Mouse (Mus musculus): ENCODE measurements around the gene Pls1. TPM values are rescaled to one million over a fixed set of nuclear protein-coding genes. Genes with fewer than 3 reads are reported as not detected.

Gene Pls1
- polyA plus RNA-seq, 1 experiment from 2014 or later: 3.8 TPM

Other genes starting within 250 kb of the Pls1 start
- gene Pcolce2, start 207.7 kb downstream of the Pls1 start, polyA plus RNA-seq (2016; fragmentation: Nextera tagmentation; extraction: Ambion mirVana): 2.1 and 2.5 TPM in 2 replicates
- gene Trpc1, start 94.9 kb downstream of the Pls1 start, polyA plus RNA-seq (2016; fragmentation: Nextera tagmentation; extraction: Ambion mirVana): 5.6 and 6.1 TPM in 2 replicates
- gene Atr, start 12.3 kb upstream of the Pls1 start, polyA plus RNA-seq (2016; fragmentation: Nextera tagmentation; extraction: Ambion mirVana): 23.8 and 25.3 TPM in 2 replicates
- gene Xrn1, start 109.4 kb upstream of the Pls1 start, polyA plus RNA-seq (2016; fragmentation: Nextera tagmentation; extraction: Ambion mirVana): 26.0 and 26.9 TPM in 2 replicates